Mouse (Mus musculus): ENCODE measurements around the gene Vmn1r44. TPM values are rescaled to one million over a fixed set of nuclear protein-coding genes. Genes with fewer than 3 reads are reported as not detected.
"Not testable (repeated sequence)": the region's sequence is repeated elsewhere in the genome, so short reads cannot be mapped to it uniquely, and the experiment has no call there.

Vmn1r44 gene
- polyA plus RNA-seq, 1 experiment from 2014 or later = not detected

- 53% methylated on average over 2 of the region's 2 CpGs for WGBS
- no peaks in the 10 kb centered on the region for H3K36me3 ChIP-seq (ENCODE audit: control insufficient read depth, insufficient read depth, low read length)
- H3K27me3 ChIP-seq (ENCODE audit: control insufficient read depth, insufficient read depth, low read length) = no peaks in the 10 kb centered on the region
- H3K9me3 ChIP-seq (ENCODE audit: control insufficient read depth, low read depth, low read length) = no peaks in the 10 kb centered on the region
- H3K4me2 ChIP-seq (replicated peaks; ENCODE audit: low read depth, low read length) = no peak overlapping the region
- no peaks in the 10 kb centered on the region for H3K4me1 ChIP-seq (ENCODE audit: control insufficient read depth, insufficient read depth, low read length)
- no peak overlapping the region for H3K9ac ChIP-seq (replicated peaks; ENCODE audit: low read depth, low read length)
- no peak for ATAC-seq (ENCODE audit: insufficient number of reproducible peaks, insufficient read depth, low FRiP score, low read depth)
- no peak overlapping the region for H3K4me3 ChIP-seq (ENCODE audit: low read depth, low read length)
- no peak overlapping the region for H3K27ac ChIP-seq (ENCODE audit: low read length)
Measured at GRCm38 (mm10) chr6:89883812-89884211, 352 bp downstream of the Vmn1r44 start.

GRCm38 (mm10) chr6:89940498-89940897 lies 57.0 kb downstream of the Vmn1r44 start, which contains the start of gene Vmn1r45:
TSS of gene Vmn1r45 (minus strand) at chr6:89940598.
- H3K4me3 ChIP-seq (ENCODE audit: low read depth, low read length); H3K4me2 ChIP-seq (replicated peaks; ENCODE audit: low read depth, low read length); H3K9me3 ChIP-seq (ENCODE audit: control insufficient read depth, low read depth, low read length); H3K4me1 ChIP-seq (ENCODE audit: control insufficient read depth, insufficient read depth, low read length); ATAC-seq (ENCODE audit: insufficient number of reproducible peaks, insufficient read depth, low FRiP score, low read depth); H3K27ac ChIP-seq (ENCODE audit: low read length); H3K36me3 ChIP-seq (ENCODE audit: control insufficient read depth, insufficient read depth, low read length); H3K9ac ChIP-seq (replicated peaks; ENCODE audit: low read depth, low read length); H3K27me3 ChIP-seq (ENCODE audit: control insufficient read depth, insufficient read depth, low read length): not testable (repeated sequence)
- WGBS = 91% methylated on average over 2 of the region's 2 CpGs

GRCm38 (mm10) chr6:89940926-89941325 lies 57.5 kb downstream of the Vmn1r44 start:
- Histone ChIP-seq H3K27ac (ENCODE audit: low read length) (no peak overlapping the region), H3K9me3 (ENCODE audit: control insufficient read depth, low read depth, low read length) (no peaks in the 10 kb centered on the region), H3K4me2 (replicated peaks; ENCODE audit: low read depth, low read length) (no peak overlapping the region), H3K4me3 (ENCODE audit: low read depth, low read length) (no peak overlapping the region), H3K27me3 (ENCODE audit: control insufficient read depth, insufficient read depth, low read length) (no peaks in the 10 kb centered on the region), H3K4me1 (ENCODE audit: control insufficient read depth, insufficient read depth, low read length) (no peaks in the 10 kb centered on the region), H3K36me3 (ENCODE audit: control insufficient read depth, insufficient read depth, low read length) (no peaks in the 10 kb centered on the region), H3K9ac (replicated peaks; ENCODE audit: low read depth, low read length) (no peak overlapping the region)
- ATAC-seq (ENCODE audit: insufficient number of reproducible peaks, insufficient read depth, low FRiP score, low read depth) = no peak
- WGBS = 85% methylated on average over 2 of the region's 2 CpGs

Other genes with a start within 250 kb of the Vmn1r44 start
- 12.0 and 12.9 TPM in 2 replicates for gene Txnrd3, start 239.7 kb upstream of the Vmn1r44 start, polyA plus RNA-seq (2014; fragmentation: Nextera tagmentation; extraction: Ambion mirVana)
- not detected in 2 replicates for gene Vmn1r40, start 176.1 kb upstream of the Vmn1r44 start, polyA plus RNA-seq (2014; fragmentation: Nextera tagmentation; extraction: Ambion mirVana)
- not detected in 2 replicates for gene Vmn1r41, start 142.9 kb upstream of the Vmn1r44 start, polyA plus RNA-seq (2014; fragmentation: Nextera tagmentation; extraction: Ambion mirVana)
- not detected in 2 replicates for gene Vmn1r42, start 7.2 kb upstream of the Vmn1r44 start, polyA plus RNA-seq (2014; fragmentation: Nextera tagmentation; extraction: Ambion mirVana)
- gene Vmn1r43, start 7.2 kb upstream of the Vmn1r44 start, polyA plus RNA-seq (2014; fragmentation: Nextera tagmentation; extraction: Ambion mirVana) = 0.04 TPM in 1 of 2 replicates, not detected in the other
- not detected in 2 replicates for gene Vmn1r45, start 56.9 kb downstream of the Vmn1r44 start, polyA plus RNA-seq (2014; fragmentation: Nextera tagmentation; extraction: Ambion mirVana)
- gene Vmn1r46, start 85.7 kb downstream of the Vmn1r44 start, polyA plus RNA-seq (2014; fragmentation: Nextera tagmentation; extraction: Ambion mirVana) = not detected in 2 replicates
- gene Vmn1r47, start 132.5 kb downstream of the Vmn1r44 start, polyA plus RNA-seq (2014; fragmentation: Nextera tagmentation; extraction: Ambion mirVana) = not detected in 2 replicates
- gene Vmn1r48, start 153.2 kb downstream of the Vmn1r44 start, polyA plus RNA-seq (2014; fragmentation: Nextera tagmentation; extraction: Ambion mirVana) = not detected in 2 replicates
- not detected in 2 replicates for gene Vmn1r49, start 194.8 kb downstream of the Vmn1r44 start, polyA plus RNA-seq (2014; fragmentation: Nextera tagmentation; extraction: Ambion mirVana)
- gene Vmn1r50, start 217.8 kb downstream of the Vmn1r44 start, polyA plus RNA-seq (2014; fragmentation: Nextera tagmentation; extraction: Ambion mirVana) = not detected in 2 replicates
- 0.10 TPM in 1 of 2 replicates, not detected in the other for gene Vmn1r51, start 238.9 kb downstream of the Vmn1r44 start, polyA plus RNA-seq (2014; fragmentation: Nextera tagmentation; extraction: Ambion mirVana)

Data from stomach, embryonic 14.5 days (tissue).